Mouse (Mus musculus) cerebellum, adult 11-12 months (tissue): ENCODE measurements around the gene Elp4.
A peak's percentile ranks its signal among the peaks of the same experiment; 100 is the strongest.

ENCODE experiments used
- DNase-seq: peaks from one replicate; pipeline ENCODE4 v3.0.0; 2022

The Elp4 gene

DNA sequence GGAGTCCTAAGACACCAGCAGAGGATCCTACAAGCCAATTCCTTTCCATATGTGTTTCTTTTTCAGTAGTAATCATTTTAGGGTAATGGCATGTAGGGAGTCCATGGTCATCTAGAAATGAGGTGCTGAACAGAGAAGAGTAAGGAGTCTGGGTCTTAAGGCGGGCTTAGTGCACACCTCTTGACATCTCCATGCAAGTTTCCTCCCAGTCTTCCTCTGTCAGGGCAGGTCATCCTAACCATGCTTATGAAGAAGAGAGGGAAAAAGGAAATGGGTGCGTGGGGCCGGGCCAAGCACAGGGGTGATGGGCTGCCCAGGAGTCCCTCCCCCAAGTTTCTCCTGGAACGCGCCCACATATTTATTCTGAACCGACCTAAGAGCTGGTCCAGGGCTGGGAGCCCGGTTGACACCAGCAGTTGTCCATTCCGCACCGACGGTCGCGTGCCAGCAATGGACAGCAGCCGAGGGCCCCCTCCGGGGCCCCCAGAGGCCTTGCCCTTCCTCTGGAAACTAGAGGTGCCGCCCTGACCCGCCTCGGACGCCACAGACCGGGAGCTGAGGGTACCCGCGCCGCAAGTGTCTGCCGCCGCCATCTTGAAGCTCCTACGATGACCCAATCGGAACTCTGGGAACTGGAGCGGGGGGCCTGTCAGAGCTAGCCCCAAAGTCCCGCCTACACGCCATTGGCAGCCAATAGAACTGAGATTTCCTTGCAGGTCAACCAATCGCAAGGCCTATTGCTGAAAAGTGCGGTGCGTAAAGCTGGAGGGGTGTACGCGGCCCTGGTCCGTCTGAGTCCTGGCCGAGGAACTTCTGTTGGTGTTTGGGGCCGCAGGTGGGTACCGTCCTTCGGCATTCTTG lies at the start of gene Elp4, which contains the start of gene Immp1l:
Gene Elp4 (minus strand): TSS at position 669 of the 861 bp plus-strand sequence.
Gene Immp1l (plus strand): TSS at position 743 of the 861 bp plus-strand sequence.
- peak; percentile 98 for DNase-seq

DNA sequence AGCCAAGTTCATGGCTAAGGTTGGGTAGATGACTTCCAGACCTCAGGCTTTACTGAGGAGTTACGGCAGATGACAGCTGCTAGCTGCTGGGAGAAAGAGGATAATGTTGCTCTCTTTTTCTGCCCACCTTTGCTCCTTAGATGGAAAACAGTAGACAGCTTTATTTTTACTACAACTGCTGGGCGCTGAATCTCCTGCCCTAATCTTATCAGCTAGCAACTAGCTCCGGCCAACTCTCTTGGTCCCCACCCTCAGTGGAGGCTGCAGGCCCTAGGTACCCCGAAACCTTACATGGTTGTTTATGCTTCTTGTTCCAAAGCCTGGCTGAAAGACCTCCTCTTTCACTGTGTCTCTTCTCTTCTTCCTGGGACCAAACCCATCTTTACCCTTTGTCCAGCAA lies 49.5 kb upstream of the Elp4 start:
- no peak for DNase-seq

DNA sequence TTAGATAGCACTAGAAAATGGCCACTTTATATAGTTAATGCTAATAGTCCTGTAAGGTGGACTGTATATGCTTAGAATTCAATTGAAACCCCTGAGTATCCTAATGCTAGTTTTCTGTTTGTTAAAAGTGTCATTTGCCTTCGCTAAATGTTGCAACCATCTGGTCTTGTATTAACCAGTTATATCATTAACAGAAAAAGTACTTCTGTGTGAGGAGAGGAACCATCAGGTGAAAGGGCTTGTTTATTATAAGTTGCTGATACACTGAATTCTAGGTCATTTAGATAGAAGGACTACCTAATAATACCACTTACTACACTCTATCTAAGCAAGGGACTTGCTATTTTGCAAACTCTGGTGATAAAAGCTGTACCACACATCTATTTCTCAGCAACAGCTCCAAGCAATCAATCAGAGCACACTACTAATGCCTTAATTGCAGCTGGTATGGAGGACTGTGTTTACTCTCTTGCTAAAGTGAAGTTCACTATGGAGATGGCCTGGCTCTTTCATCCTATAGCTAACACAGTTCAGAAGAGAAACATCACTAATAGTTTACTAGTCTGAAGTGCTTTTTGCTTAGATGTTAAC lies 47.1 kb upstream of the Elp4 start:
- no peak for DNase-seq

DNA sequence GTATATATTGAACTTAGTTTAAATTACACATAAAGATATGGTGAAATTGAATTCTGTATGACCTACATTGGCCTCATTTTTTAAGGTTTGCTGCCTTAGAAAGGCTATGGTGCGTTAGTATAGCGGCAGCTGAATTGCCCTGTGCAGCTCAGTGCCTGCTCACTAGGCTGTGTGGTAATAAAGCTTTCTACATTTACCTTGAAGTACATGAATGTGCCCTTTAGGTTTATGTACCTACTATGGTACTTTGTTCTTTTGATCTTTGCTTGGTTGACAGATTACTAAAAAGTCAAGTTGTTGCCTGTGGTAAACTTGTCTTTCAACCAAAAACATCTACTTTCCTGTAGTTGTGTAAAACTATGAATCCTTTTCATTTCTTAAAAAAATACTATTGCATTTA lies 45.8 kb upstream of the Elp4 start:
- DNase-seq = no peak

DNA sequence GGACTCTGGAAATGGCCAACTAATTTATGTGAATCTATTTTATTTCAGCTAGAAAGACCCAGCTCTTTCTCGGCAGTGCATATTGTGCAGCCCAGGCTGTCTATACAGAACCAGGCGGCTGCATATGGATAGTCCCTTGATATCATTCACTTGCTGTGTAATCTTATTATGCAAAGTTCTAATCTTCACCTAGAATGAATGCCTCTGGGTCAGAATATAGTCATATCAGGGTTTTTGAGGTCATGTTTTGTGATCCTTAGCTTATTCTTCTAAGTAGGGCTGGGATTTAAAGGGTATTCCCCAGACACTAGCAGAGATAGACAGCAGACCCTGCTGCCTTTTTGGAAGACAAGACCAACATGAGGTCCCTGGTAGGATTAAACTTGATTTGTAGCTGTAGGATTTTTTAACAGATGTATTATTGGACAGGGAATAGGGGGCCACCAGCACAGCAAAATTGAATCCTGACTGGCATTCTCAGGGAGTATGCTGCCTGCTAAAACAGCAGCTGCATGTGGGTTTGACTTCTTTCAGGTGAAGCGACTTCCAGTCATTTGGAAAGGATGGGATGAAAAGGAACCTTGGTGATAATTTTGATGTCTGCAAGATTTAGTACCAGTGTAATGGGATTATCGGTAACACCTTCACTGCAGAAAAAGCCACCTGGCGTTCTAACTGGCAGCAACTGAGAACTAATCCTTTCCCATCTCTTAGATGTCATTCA lies 13.4 kb upstream of the Elp4 start:
- DNase-seq = no peak

DNA sequence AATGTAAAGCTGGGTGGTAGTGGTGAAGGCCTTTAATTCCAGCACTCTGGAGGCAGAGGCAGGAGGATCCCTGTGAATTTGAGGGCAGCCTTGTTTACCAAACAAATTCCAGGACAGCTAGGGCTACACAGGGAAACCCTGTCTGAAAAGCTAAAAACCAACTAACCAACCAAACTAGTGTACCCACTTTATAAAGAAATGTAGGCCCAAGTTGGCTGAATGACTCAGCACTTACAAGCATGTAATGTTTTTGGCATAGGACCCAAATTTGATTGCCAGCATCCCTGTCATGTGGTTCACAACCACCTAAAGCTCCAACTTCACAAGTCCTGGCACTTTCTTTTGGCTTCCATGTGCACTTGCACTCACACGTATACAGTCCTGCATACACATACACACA lies 12.3 kb upstream of the Elp4 start:
- no peak for DNase-seq

DNA sequence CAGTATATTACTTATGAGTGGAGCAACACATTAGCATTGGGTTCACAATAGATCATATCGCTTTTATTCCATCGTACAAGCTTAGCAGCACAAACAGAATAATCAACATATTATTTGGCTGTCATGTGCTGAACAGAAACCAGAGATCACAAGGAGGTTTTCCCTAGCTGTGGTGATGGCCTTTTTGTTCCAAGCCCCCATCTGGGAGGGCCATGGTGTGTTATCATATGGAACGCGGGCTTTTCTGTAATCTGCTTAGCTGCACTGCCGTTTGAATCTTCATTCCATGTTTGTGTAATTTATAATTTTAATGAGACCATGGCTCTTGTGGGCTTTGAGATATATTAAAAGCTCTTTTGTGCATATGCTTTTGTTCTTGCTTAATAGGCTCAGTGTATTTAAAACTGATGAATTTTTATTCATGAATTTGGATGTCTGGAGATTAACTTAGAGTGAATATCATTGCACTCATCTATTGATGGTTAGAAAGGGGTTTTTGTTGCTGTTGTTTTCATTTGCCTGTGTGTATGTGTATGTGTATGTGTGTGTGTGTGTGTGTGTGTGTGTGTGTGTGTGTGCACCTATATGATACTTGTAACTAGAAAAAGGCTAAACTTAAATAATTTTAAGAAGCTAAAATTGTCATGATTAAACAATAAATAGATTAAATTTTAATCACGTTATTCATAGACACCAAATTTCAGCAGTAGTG lies 9.4 kb upstream of the Elp4 start:
- DNase-seq = no peak

DNA sequence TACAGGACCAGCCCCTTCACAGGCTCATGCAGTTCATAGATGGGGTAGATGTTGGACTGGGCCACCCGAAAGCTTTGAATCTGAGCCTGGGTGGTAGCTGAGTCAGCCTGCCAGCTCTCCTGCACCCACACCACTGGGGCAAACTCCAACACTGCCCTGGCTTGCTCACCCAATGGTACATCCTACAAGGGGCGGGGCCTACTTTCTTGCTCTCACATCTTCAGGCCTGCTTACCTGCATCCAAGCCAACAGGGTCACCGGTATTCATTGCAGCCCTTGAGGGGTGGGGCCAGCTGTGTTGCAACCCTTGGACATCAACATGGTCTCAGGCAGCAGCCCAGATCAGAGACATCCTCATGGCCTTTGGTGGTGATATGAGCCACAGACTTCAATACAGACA lies 6.2 kb upstream of the Elp4 start:
- peak; percentile 7 for DNase-seq

DNA sequence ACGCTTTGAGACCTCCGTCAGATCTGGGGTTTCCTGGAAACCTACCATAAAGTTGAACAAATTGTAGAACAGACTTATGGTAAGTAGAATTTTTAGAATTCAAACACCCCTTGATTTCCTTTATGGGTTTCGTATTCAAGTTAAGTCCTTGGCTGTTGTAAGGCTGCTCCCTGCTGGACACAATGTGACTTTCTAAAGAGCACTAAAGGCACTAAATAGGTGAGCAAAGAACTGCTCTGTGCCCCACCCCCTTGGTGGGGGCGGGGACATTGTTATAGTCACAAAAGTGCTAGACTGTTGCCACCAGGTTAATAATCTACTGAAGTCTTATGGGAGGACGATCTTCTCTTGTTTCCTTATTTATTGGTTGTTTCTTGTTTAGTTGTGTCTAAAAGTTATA lies 4.0 kb upstream of the Elp4 start:
- peak; percentile 36 for DNase-seq

DNA sequence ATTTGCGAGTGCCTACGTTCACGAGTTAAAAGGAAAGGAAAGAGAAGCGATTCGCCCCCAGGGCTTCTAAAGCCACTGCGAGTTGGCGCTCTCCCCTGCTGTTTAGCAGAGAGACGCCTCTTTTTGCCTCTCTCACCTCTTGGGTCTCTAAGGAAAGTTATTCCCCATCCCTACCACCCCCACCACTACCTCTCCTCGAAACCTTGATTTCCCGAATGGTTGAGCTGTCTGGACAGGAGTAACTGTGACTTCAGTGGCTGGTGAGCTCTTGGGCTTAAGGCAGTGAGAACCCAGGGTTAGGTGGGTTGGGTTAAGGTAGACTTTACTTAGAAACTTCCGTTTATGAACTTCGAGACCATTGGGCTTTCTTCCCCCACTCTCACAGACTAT lies 388 bp upstream of the Elp4 start:
- no peak for DNase-seq

DNA sequence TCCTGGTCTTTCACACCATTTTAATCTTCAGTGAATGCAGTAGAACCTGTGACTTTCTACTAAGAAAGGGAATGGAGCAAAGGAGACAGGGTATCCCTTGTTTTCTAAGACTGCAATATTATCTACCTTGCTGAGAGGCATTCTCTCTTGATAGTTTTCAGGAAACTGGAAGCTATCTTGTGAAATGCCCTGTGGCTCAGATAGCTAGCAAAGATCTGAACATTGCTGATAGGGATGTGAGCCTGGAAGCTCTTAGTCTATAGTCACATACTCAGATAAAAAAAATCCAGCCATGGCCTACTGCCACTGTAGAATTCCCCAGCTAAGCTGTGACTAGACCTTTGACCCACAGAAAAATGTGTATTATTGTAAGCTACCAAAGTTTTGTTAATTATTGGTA lies 13.5 kb downstream of the Elp4 start:
- no peak for DNase-seq

DNA sequence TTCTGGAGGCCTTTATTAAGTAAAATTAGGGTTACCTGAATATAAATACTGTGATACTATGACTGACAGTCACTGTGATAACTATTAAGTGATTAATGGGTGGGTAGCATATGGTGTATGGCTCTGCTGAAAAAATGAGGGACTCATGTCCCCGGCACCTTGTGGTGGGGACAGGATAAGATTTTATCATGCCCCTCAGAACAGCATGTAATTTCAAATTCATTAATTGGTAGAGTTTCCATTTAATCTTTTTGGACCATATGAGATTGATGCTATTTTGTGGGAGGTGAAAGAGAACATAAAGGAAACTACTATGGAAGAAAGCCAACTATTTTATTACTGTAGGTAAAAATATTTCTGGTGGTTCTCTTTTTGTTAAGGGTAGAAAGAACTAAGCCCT lies 31.0 kb downstream of the Elp4 start:
- no peak for DNase-seq

DNA sequence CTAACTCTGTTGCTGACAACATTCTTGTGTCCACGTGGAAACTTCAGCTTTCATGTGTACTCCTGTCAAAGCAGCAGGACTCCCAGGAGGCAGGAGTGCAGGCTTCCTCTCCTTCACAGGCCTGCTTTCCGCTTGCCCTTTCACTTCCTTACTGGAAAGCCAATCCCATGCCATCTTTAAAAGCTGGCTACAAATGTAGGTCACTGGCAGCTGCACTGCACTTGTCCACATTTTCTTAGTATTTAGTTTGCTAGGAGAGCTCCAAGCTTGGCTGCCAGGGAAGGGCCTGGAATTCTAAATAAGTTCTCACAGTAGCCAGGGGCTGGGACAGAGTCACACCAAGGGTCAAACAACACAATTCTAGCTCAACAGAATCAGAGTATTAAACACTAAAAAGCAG lies 49.6 kb downstream of the Elp4 start:
- DNase-seq = peak; percentile 36

DNA sequence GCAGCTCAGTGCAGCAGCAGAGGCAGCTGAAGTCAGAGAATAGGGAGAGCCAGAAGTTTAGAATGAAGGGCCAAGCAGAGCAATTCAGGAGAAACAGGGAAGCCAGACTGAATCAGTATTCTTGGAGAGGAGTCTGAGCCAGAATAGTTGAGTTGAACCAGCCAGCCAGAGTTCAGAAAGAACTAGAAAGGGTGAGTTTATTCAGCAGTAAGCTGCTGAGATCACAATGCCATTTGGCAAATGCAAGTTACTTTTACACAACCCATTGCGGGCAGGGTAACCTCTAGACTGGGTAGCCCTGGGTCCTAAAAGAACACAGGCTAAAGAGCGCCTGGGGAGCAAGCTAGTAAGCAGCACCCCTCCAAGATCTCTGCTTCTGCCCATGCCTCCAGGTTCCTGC lies 51.4 kb downstream of the Elp4 start:
- DNase-seq = no peak

DNA sequence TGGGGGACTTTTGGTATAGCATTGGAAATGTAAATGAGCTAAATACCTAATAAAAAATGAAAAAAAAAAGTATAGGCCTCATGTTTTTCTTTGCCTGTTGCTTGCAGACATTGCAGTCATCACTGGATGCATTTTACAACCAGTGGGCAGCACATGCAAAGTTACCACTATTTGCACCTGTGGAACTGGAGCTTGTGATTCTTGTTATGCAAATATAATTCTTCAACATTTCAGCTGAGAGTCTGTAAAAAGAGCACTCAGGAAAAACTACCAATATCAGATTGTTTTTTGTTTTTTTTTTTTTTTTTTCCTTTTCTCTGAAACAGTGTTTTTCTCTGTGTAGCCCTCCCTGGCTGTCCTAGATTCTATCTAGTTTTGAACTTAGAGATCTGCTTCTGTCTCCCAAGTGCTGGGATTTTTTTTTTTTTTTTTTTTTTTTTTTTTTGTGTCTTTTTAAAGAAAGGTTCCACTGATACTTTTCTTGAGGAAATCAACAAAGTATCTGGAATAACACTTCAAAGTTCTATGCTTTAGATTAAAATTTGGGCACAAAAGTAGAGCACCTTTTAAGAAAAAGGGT lies 52.6 kb downstream of the Elp4 start:
- DNase-seq = no peak

DNA sequence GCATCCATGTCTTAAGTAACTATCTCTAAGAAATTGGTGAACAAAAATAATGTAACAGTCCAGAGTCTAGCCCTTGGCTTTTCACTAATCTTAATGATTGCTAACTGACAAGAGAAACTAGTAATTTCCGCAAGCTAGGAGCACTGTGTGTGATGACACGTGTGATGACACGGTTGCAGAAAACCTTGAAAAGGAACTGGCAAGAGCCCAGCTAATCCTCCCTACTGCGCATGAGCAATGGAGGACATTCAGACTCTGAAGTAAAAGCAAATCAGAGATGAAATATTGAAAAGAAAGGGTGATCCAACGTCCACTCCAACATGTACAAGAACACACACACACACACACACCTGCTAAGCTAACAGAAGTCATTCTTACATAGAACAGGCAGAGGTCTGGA lies 61.2 kb downstream of the Elp4 start:
- DNase-seq = no peak

DNA sequence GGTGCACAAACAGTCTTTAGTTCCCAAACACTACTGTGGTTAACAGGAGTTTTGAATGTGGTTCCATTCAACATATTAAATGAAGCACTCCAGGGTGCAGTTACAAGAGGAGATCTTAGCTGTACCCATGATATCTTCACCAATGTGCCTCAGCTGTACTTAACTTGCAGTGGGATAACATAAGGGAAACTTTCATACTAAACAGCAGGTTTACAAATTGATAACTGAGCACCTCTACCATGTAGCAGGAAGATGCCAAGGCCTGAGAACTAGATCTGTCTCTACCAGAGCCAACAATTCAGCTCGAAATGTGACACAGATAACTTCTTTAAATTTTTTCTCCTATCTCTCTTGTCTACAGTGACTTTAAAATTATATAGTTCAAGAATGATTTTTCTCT lies 86.4 kb downstream of the Elp4 start:
- DNase-seq = no peak

DNA sequence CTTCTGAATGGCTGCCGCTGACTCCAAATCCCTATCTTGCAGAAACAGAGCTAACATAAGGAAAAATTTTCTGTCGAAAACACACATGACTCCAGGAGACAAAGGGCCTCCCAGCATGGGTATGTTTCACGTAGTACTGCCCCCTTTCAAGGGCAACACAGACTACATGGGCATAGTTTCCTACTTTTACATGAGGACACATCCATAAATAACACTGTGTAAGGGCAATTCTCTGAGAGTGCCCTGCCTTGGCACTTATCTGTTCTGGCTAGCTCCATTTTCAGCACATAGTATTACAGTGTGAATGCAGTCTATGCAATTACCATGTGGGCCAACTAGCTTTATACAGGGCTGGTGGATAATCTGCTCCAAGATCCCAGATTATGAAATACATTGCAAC lies 89.2 kb downstream of the Elp4 start:
- no peak for DNase-seq

DNA sequence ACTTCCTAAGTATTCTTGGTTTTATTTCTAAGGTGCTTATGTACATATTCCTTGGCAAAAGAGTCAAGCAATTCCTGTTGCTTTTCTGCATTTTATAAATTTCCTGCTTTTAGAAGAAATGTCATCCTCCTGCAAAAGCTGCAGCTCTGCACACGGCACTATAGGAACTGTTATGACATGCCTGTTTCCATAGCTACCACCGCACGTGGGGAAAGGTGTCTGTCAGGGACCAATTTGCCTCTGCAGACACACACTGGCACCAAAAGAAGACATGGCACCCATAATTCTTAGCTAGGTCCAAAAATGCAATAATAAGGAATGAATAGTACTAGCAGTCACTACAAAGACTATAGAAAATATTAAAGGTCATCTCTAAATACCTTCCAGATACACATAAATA lies 91.3 kb downstream of the Elp4 start:
- DNase-seq = no peak

DNA sequence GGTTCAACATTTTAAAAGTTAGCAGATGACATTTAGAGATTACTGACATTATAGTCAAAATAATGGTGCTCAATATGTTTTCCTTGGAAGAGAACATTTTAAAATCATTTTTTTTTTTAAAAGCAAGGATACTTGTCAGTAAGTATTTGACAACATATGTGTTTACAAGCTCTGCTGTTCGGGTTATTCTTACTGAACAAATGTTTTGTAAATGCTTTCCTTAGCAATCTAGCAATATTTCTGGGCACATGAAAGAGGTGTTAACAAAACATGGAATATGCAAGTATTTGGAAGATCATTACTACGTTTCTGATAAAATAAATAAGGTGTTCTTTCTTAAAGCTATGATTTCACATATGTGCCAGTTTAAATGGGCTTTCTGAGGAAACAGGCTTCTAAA lies 94.1 kb downstream of the Elp4 start:
- no peak for DNase-seq

DNA sequence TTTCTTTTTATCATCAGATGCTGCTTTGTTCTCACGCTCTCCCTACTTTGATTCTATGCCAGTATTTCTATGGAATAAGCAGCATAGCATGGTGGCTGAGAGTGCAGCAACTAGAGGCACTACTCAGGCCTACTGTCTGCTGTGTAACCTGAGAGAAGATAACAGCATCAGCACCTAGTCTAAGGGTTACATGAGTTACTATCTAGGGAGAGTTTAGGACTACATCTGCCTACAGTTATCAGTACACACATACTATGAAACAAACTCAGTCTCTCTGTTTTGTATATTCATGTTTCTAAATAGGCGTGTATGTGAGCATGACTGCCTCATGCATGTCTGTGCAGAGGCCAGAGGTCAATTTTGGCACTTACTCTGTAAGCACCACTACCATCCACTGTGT lies 97.8 kb downstream of the Elp4 start:
- no peak for DNase-seq

DNA sequence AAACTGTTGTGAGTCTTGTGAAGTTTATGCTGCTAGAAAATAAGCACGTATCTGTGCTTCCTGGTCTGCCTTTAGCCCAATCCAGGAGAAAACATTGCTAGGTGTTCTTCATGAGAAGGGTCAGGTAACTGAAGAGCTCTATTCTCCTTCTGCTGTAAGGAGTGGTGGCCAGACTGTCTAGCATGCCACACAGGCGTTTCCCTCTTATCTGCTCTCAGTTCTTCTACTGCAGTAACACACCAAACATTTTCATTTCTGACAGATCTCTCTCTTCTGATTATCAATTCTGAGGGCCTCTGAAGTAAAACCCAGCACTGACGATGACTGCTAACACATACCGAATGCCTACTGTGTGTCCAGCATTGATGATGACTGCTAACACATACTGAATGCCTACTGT lies 98.3 kb downstream of the Elp4 start:
- DNase-seq = no peak

DNA sequence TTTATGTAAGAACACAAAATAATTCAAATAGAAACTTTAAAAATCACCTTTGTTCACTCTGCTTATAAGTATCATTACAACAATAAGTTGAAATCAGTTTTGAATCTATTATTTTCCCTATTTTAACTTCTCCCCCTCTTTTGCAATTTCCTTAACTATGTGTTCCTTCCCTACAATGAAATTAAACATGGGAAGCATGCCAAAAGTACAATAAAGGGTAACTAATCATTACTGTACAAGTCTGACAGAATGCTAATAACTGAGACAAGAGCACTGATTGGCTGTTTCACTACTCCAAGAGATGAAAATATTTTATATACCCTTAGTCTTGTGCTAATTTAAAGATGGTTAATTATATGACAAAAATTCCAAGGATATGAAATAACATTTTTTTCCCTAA lies 99.2 kb downstream of the Elp4 start:
- no peak for DNase-seq
